Mouse (Mus musculus) thymus, postnatal 0 days (tissue): Measurements from ENCODE around the gene Bcl6. TPM values are rescaled to one million over a fixed set of nuclear protein-coding genes. Genes with fewer than 3 reads are reported as not detected.

Experiments
- DNase-seq: peaks from one replicate; pipeline ENCODE4 v3.0.0-alpha.2; 2015; ENCODE audit warnings: low spot score
- polyA plus RNA-seq: library from polyadenylated mRNA; unstranded; fragments of >200 nt; fragmentation: Nextera tagmentation; extraction: Ambion mirVana; gene quantifications from 2 replicates; pipeline ENCODE4 v1.2.1, GENCODE M21; 2015

The Bcl6 gene
- polyA plus RNA-seq, 1 experiment from 2014 or later, result 15.1 TPM

DNA sequence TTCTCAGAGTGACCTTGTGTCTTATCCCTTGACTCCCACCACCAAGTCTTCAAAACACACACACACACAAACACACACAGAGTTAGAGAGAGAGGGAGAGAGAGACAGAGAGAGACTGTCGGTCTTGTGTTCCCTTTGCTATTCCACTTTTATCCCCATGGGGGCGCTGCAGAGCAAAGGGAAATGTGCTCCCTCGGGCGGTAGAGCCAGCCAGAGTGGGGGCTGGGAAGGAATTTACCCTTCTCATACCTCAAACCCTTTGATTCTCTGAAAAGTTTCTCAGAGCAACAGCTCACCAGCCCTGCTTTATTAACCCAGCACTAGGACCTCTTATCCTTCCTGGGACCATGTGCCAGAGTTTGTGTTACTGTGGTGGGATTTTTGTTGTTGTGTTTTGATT lies 2.5 kb upstream of the Bcl6 start:
- DNase-seq, result peak; percentile 95

DNA sequence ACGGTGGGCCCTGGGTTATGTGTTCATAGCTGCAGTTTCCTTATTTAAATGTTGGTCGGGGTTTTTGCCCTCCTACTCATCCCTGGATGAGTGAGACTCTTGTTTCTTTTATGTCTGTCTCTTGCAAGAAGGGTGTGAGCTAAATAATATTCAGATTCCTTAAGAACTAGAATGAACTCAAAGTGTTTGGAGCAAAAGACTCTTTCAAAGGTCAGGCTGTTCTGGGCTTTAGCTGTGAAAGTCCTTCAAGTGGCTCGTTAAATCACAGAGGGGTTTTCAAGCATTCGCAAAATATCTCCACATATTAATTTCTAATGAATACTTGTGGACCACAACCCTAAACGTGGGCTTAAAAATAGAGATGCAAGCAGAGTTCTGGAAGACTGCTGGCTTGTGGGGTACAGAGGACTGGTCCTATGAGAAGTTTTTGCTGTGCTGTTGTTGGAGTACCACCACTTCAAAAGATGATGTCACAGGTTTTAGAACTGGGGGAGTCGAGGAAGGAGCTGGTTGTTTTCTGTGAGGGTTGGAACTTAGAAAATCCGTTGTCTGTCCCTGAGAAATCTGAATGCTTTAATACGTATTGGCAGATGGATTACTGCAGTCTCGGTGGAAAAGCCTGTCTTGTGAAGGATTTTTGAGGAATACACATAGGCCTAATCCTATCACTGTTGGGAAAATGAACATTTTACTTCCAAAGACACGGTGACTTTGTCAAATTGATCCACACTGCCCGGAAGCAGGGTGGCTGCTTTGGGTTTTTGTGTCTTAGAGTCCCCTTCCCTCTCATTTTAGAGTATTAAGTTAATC lies 1.7 kb upstream of the Bcl6 start:
- DNase-seq, result peak; percentile 20

DNA sequence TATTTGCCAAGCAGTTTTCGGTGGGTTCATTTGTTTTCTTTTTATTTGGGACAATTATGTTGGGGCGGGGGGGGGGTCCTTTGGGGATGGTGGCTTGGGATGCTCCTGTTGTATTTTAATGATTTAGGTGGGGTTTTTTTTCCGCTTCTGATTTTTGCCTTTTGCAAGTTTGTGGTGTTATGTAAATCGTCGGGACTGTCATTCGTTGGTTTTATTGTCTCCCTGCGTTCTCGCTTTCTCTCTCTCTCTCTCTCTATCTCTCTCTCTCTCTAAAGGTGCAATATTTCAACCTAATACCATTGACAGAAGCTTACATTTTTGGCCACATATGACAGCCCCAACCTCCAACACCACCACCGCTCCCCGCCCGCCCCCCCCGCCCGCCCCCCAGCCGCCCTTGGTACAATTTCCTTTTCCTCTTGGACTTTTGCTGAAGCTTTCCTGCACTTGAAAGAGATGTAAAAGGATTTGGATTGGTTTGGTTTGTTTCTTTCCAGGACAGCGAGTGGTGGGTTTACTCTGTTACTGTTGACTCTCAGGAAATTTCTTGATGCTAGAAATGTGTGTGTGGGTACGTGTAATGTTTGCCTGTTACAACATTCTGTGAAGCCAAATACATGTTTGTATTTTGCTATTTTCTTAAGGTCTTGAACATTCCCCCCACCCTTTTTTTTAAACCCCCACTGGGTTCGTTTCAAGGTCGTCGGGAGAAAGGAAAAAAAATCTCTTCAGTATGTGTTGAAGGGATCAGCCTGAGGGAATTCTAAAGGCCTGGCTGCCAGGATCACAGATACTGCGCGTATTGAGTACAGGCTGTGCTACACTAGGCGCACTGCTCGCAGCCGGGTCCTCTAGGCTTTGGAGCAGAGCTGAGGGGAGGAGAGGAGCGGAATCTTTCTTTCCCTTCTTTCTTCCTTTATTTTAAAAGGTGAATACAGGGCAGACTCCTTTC lies 833 bp upstream of the Bcl6 start:
- DNase-seq, result peak; percentile 38

DNA sequence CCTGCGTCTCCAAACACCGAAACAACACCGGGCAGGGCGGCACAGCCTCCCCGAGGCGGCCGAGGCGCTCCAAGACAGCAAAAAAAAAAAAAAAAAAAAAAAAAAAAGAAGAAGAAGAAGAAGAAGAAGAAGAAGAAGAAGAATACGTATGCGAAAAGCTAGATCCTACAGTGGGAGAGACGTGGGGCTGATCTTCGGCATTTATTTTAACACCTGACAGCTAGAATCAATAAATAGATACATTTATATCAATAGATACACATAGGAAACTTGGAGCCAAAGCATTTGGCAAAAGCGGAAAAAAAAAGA lies 541 bp downstream of the Bcl6 start:
- DNase-seq, result no peak

DNA sequence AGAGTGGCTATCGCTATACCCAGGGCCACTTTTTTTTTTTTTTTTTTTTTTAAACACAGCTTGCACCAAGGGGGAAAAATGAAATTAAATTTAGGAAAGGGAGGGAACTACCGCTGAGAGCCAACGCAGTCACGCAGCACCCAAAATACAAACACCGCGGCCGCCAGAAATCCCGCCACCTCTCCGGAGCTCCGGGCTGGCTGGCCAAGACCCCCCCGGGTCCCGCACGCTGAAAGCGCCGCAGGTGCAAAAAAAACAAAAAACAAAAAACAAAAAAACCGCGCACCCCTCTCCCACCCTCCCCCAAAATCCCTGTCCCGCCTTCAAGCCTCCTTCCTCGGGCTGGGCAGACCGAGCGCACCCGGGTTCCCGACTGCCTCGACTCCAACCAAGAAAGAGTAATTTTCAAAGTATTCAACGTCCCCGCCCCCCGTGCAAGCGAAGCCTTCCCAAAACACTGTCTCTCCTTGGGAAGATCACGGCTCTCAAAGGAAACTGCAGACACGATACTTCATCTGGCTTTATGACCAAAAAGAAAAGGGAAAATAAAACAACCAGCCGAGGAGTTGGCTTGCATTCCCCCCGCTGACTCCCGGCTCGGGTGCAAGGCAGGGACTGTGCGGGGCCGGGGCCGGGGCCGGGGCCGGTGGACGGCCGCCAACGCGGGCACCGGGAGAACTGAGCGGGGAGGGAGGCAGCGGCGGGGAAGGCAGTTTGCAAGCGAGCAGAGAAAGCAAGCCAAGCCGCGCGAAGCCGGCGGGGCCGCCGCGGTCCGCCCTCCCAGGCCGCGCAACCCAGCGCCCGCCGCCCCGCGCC lies 1.1 kb downstream of the Bcl6 start:
- peak; percentile 53 for DNase-seq

DNA sequence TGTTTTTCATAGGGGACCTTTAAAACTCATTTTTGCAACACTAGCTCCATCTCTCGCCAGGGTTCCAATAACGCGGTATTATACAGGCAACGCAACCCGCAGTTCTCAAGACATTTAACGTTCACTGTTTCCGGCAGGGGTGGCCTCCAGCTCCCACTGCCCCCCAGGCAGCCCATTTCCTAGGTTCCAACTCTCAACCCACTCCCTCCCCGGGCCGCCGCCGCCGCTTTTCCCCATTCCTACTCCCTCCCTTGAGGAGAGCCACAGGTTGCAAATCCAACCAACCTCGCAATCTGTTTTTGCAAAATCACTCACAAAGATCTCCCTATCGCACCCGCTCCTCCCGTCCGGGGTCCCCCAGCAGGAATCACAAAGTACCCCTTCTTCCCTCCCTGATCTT lies 1.8 kb downstream of the Bcl6 start:
- DNase-seq, result peak; percentile 51

DNA sequence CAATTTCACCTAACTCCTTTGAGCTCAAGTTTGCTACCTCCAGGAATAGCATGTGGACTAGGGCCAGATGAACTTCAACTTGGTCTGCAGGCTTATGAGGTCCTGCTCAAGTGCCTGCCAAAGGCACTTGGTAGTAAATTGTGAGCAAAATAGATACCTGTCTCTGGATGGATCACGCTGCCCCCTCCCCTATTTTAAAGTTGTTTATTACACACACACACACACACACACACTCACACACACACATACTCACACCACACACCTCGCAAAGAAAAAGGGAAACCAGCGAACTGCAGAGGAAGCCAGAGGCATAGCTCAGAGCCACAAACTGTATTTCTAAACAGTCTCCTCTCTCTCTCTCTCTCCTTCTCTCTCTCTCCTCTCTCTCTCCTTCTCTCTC lies 2.5 kb downstream of the Bcl6 start:
- peak; percentile 46 for DNase-seq

DNA sequence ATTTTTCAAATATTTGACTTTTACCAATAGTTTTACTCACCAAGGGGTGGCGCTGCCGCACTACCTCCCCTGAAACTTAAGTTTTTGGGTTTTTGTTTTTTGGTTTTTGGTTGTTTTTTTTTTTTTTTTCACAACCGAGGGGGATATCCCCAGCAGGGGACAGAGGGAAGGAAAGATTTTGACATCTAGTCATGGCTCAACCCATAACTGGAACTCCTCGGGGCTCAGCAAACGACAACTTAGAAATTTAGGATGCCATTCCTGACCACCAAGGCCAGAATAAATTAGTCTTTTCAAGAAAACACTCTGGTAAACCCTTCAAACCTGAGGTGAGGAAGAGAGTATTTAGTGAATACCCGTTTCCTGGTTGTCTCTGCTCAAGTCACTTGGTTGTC lies 3.2 kb downstream of the Bcl6 start:
- peak; percentile 66 for DNase-seq

DNA sequence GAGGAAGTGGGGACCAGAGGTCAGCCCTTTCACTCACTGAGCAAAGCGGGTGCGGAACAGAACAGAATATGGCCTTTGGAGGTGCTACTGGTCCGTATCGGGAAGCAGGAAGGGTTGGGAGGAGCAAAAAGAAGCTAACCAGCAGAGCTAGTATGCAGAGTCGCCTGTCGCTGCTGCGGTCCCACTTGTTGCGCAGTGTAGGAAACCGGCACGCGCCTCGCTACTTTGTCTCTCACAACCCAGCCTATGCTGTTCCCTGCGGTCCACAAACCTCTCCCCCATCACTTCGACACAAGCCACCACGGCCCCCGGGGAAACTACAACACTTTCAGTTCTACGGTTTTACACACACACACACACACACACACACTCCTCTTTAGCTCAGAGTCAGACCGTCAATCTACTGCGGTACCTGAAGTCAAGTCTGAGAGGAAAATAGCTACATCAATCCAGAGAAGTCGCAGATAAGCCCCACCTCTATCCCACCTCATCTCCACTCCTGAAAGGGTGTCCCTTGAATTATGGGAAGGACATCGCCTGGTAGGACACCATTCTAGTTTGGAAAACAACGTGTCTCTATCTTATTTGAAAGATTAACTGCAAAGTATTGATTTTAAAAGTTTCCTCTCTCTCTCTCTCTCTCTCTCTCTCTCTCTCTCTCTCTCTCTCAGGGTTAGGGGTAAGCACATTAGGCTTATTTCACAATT lies 3.7 kb downstream of the Bcl6 start:
- peak; percentile 71 for DNase-seq

DNA sequence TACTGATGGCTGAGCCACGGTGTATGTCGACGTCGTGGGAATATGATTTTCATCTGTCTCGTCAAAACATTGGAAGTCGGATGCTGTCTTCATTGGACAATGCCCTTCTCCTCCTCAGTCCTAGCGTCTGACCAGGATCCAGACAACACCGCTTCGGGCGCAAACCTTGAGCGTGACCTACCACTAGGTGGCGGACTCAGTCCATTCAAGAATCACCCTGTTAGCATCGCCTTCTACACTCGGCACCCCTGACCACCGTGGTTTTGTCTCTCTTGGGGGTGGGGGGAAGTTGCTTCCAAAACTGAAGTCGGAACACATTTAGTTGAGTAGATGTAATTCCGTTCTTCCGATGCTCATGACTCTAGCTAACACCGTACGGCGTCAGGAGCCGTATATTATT lies 4.5 kb downstream of the Bcl6 start:
- DNase-seq, result peak; percentile 88

DNA sequence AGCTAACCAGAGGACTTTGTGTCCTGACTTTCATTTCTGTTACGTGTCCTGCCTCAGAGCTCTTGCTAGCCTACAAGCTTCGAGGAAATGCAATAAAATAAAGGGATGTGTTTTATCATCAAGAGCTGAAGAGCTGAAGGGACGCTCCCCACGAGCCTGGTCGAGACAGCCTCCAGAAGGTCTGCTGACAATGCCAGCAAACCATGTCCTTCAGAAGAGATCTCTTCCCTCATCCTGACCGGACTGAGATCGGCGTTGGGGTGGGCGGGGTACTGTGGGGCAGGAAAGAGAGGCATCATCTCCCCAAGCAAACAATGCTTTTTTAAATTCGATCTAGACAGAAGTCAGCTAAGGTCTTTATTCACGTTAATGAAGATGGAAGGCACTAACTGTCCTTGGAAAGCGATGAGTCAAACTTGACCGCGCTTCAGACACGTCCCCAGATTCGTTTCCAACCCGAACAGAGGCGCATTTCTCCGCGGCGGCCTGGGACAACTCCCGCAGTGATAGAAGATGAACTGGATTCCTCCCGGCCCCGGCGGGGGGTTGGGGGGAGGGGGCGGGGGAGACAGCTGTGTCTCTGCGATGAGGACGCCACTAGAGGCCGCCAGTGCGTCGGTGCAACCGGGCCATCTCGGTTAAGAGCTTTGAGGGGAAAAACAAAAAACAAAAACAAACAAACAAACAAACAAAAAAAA lies 5.6 kb downstream of the Bcl6 start:
- DNase-seq, result peak; percentile 67

DNA sequence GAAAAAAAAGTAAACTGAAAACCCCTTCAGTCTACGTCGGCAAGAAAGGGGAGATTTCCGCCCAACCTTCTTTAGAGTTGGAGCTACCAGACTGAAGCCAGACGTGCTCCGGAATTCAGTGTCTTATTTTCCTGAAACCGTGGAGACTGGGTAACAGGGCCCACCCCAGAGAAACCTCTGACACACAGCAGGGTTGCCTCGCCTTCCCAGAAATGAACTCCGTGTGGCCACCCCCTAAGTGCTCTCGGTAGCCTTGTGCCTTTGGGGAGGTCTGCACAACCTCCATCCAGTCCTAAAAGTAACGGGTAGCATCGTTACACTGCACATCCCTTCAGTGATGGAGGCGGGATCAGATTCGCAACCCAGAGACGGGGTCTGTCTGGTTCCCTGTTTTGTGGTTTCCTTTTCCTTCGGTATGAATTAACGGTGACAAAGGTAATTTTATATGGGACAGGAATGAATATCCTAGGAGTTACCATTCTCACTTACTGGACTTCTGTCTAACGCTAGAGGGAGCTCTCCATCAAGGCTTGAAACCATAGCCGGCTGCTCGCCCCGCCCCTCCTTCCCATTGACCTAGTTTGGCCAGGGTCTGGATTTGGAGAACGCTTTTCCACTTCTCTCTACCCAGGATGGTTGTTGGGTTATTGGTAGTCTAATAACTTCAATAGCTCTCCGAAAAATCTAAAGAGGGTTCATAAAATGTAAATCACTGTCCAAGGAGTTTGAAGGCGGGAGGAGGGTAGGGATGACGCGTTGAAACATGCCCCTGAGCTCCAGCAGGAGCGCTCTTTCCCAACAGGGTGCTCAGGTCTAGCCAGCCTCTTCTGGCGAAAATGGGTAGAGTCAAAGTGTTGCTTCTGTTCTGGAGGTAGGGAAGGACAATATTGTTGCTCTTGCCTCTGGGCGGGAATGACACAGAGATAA lies 6.5 kb downstream of the Bcl6 start:
- DNase-seq, result peak; percentile 77

DNA sequence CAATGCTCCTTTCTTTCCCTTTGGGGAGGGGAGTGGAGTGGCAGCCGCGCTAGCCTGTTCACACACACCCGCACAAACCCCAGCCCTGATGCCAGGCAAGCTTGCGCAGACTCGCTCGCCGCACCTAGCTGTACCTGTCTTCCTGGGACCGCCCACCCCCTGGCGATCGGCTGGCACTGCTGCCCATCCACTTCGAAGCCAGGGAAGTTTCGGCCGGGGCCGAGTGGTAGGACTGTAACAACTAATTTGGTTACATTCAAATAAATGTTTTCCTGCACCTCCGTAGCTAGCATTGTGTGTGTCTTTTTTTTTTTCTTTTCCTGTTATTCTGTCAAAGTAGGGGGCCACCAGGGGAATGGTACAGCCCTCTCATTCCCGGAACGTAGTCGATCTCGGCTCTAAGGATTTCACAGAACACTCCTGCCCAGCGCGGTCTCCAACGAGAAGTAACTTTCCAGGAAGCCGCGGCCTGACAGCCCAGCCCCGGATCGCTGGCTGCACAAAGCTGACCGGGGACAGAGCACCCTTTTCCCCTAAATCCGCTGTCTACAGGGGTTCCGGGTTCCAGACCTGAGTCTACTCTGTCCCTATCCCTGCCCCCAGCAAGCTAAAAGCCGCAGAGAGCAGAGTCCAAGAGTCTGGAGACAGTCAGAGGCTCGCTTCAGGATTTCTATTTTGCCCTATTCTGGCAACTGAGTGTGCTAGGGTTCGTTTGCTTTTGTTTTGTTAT lies 7.5 kb downstream of the Bcl6 start:
- no peak for DNase-seq

DNA sequence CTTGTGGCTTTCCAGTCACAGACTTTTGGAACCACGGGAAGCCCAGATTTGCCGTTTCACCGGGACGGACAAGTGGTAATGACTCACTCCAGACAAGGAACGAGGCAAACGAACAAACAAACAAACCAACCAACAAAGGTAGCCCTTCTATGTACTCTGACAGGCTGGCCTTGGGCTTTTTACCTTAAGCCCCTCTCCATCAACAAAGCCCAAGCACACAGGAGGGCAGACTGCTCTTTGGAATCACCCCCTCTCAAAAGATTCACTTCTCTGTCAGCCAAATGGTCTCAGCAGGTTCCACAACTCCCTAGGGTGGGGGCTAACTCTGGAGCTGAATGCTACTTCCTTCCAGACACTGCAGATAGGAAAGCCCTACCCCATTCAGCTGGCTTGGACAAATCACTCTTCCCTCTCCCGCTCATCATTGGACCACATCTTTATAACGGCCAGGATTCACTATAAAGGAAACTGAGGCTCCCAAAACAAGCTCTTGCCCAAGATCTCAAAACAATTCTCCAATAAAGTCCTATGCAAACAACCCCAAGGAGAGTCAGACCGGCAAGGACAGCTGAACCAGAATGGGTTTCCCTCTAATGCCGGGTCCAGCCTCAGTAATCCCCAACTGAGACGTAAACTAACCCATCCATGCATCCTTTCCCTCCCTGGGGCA lies 8.3 kb downstream of the Bcl6 start:
- DNase-seq, result no peak

DNA sequence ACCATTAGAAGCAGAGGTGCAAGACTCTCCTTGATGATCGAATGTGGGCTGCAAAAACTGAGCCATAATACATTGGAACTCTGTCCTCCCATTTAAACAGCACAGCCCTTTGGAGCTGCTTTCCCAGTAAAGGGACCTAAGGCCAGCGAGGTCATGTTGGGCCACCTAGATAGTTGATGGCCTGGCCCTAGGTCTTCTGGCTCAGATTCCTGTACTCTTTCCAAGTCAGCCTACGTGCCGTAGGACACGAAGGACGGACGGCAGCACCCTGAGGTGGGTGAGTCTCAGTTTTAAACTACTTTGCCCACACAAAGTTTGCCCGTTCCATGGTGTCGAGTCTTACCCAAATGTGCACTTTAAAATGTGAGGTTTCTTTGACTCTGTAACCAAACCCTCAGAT lies 9.2 kb downstream of the Bcl6 start:
- no peak for DNase-seq

DNA sequence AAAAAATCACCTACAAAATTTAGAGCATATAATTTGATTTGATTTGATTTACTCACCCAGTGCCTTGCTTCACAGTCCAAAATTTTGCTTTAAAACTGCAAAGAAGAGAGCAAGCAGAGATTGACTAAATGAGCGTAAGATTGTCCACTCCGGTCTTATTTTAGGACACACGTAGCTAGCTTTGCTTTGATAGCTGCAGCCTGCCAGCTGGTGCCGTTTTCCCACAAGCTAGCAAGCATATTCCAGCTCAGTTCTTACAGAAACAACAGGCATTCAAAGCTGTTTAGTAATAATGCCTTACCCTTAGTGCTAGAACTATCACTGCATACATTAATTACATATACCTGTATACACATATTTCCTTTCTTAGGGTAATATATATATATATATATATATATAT lies 10.2 kb downstream of the Bcl6 start:
- no peak for DNase-seq

DNA sequence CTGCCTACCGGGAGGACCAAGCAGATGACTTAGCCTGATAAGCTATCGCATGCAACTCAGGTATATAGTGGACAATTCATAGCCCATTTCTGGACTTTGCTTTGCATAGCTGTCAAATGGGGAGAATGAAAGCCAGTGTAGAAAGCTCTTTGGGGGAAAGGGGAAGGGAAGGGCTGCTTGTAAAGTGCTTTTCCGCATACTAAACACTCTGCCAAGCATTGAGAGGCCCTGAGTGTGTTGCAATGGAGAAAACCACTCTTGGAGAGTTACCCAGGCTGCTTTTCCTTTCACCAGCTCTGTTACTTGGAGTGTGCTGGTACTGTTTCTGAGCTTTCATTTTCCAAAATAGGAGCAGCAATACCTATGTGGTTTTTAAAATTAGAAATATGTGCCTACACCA lies 10.9 kb downstream of the Bcl6 start:
- DNase-seq, result no peak

DNA sequence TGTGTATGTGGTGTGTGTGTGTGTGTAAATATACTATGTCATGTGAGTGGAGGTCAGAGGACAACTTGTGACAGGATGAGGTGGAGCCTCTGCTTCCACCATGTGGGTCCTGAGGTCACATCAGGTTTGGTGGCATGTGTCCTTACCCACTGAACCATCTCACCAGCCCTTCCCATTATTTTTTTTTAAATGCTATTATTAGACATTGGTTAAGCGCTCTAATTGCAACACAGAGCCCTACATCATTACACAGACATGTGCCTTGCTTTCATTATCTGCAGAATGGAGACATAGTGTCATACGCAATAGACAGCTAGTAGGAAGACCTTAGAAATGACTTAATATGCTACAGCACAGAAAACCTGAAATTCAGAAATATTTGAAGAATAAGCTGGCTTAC lies 12.5 kb downstream of the Bcl6 start:
- no peak for DNase-seq
